Mouse (Mus musculus): ENCODE measurements around the gene Nradd.

GRCm38 (mm10) chr9:110645219-110645618 is 21.0 kb upstream of the Nradd start:
- TF ChIP-seq POLR2A (IDR thresholded peaks at IDR 0.05; ENCODE audit: control insufficient read depth, low read depth, low read length) (no peak), CTCF (IDR thresholded peaks at IDR 0.05; ENCODE audit: control insufficient read depth, insufficient read depth, insufficient replicate concordance, low read depth, low read length) (no peak)
